Mouse (Mus musculus): ENCODE measurements at regions not wholly inside any gene's neighbourhood (a gene's known extent, or its start where the extent isn't known, plus 50 kb on each side); places are given as distances from the start of the nearest gene placed in this dataset. TPM values are rescaled to one million over a fixed set of nuclear protein-coding genes. Genes with fewer than 3 reads are reported as not detected.

DNA sequence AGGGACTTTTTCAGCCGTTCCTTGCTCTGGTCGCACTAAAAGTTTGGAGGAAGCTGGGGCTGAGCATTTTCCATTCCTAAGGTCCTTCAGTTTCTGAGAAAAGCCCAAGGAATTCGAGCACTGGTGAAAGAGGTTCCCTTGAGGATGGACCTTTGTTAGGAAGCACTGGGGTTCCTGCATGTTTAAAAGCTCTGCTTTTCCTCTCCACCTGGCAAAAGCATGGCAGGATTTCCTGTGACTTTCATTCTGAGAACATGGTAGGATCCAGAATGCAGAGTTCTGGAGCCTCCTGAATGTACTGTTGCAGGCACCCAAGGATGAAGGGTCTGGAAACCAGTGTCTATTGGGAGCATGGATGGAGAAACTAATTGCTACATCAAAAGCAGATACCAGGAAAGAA, 61.1 kb upstream of the Meox2 start:
- Histone ChIP-seq H3K36me3 (no peaks in the 10 kb centered on the region), H3K4me1 (replicated peaks) (no peaks in the 10 kb centered on the region), H3K4me3 (no peak overlapping the region), H3K9ac (no peak overlapping the region), H3K27ac (replicated peaks) (no peak overlapping the region), H3K9me3 (no peaks in the 10 kb centered on the region), H3K4me2 (no peak overlapping the region), H3K27me3 (no peaks in the 10 kb centered on the region)
- no peak for ATAC-seq (ENCODE audit: low FRiP score, low read depth)
- 80% methylated on average over 3 of the region's 3 CpGs for WGBS

GRCm38 (mm10) chr12:37050596-37050995, 57.7 kb upstream of the Meox2 start:
- H3K4me3 ChIP-seq: no peak overlapping the region
- ATAC-seq (ENCODE audit: low FRiP score, low read depth): no peak
- H3K9me3 ChIP-seq: no peaks in the 10 kb centered on the region
- WGBS: 50% methylated on average over 1 of the region's 1 CpGs
- H3K4me2 ChIP-seq: no peak overlapping the region
- no peak overlapping the region for H3K27ac ChIP-seq (replicated peaks)
- no peaks in the 10 kb centered on the region for H3K36me3 ChIP-seq
- no peak overlapping the region for H3K9ac ChIP-seq
- H3K27me3 ChIP-seq: no peaks in the 10 kb centered on the region
- no peaks in the 10 kb centered on the region for H3K4me1 ChIP-seq (replicated peaks)

- no peaks in the 10 kb centered on the region for H3K9me3 ChIP-seq
- no peak overlapping the region for H3K4me2 ChIP-seq
- no peak for ATAC-seq (ENCODE audit: low FRiP score, low read depth)
- no peak overlapping the region for H3K27ac ChIP-seq (replicated peaks)
- no peak overlapping the region for H3K9ac ChIP-seq
- no peak overlapping the region for H3K4me3 ChIP-seq
- no peaks in the 10 kb centered on the region for H3K36me3 ChIP-seq
- no peaks in the 10 kb centered on the region for H3K4me1 ChIP-seq (replicated peaks)
- no peaks in the 10 kb centered on the region for H3K27me3 ChIP-seq
- WGBS: 81% methylated on average over 3 of the region's 3 CpGs
Measured at GRCm38 (mm10) chr12:37057411-37057810, 50.9 kb upstream of the Meox2 start.

Small RNAs in the stretch of these regions (microRNA-seq; reads per million reads assigned to microRNA genes)
- gene Gm44326 (not detected), gene Mir5099 (43.8 reads per million, percentile 41 among the genes with 10 or more reads in this experiment)
